Mouse (Mus musculus) cerebellum, postnatal 10 days (tissue): ENCODE data around the gene Fam171a1.
"Not testable (repeated sequence)": the region's sequence is repeated elsewhere in the genome, so short reads cannot be mapped to it uniquely, and the experiment has no call there.

Source experiments
- DNase-seq, 2 experiments: peaks; one replicate each; pipeline ENCODE4 v3.0.0; 2021; ENCODE audit warnings: mixed read lengths in 2 of 2

Fam171a1 gene

DNA sequence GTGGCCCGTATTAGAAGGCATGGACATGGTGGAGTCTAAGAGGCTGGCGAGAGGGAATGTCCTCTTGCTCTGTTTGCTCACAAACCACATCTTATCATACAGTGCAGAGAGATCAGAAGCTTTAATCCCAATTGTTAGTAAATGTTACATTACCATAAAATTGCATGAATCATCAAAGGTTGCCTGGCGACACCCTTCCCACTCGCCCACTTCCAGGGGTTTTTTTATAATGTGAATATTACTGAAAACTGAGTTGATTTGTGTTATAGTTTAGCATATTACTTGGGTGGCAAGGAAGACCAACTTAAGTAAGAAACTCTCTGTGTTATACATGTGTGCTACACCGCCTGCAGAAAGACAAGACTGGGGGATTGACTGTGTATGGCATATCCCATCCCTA is 60.9 kb downstream of the Fam171a1 start:
- DNase-seq, result no peak

DNA sequence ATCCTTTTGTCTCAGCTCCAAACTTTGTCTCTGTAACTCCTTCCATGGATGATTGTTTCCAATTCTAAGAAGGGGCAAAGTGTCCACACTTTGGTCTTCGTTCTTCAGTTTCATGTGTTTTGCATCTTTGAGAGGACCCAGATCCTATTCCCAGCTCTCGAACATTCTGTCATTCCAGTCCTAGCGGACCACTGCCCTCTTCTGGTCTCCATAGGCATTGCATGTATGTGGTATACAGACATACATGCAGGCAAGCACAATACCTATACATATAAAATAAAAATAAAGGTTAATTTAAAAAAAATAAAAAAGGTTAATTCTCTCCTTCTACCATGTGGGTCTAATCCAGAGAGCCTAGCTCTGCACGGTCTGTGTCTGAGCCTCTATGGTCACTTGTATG is 62.0 kb downstream of the Fam171a1 start:
- DNase-seq, result peak in 1 of 2 experiments; percentile 24

DNA sequence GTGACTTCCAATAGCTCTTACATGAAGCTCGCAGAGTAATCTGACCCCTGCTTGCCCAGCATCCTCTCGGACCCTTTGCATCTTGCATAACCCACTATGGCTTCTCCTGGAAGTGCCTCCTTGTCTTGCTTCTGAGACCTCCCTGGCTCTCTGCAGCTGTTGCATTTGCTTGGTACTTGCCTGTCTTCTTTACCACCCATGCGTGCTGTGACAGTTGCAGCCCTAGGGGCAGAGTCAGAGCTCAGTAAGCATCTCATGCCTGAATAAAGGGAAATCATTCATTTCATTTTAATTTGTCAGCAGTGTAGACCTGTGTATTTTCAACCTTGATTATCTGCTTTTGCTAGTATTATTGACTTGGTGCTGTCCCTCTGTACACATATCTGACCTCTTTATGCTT is 62.7 kb downstream of the Fam171a1 start:
- no peak for DNase-seq

DNA sequence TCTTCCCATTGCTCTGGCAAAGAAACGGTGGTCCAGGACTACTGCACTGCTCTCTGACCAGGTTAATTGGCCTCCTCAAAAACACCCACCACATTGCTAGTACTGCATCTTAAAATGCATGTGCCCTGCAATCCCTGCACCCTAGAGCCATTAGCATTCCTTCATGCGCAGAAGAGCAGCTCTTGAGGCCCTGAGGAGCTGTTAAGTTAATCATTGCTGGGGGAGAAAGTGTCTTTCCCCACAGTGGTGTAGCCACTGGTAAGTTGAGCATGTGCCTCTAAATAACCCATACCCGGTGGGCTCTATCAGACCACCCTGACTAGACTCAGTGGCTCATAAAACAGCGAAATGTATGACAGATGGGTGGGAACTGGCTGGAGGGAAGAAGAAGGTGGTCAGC is 66.5 kb downstream of the Fam171a1 start:
- no peak for DNase-seq

DNA sequence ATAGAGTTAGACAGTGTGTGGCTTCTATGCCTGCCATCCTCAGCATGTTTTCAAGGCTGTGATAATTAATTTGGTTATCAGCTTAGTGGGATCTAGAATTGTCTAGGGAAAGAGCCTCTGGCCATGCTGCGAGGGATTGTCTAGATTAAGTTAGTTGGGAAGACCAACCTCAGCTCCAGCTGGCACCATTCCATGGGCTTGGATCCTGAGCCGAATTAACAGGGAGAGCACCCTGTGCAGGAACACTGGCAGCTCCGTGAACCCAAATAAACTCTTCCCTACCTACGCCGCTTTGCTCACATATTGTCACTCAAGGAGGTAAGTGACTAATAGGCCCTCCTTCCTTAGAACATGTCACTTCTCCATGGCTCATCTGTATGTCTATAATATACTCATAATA is 69.6 kb downstream of the Fam171a1 start:
- DNase-seq, result peak; percentile 26 to 59

DNA sequence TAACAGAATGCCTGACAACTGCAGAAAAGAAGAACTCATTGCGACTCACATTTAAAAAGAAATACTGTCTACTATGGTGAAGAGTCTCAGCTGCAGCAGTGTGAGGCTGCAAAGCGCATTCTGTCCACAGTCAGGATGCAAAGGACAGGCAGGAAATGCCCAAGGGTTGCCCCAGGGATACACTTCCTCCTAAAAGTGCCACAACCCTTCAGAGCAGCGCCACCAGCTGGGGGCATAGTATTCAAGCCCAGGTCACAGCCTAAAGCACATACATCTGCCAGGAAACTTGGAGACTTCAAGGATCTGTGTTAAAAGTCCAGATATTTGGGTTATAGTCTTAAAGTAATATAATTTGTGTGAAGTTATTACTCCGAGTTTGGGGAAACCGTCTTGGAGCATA is 71.3 kb downstream of the Fam171a1 start:
- DNase-seq, result peak in 1 of 2 experiments; percentile 38

DNA sequence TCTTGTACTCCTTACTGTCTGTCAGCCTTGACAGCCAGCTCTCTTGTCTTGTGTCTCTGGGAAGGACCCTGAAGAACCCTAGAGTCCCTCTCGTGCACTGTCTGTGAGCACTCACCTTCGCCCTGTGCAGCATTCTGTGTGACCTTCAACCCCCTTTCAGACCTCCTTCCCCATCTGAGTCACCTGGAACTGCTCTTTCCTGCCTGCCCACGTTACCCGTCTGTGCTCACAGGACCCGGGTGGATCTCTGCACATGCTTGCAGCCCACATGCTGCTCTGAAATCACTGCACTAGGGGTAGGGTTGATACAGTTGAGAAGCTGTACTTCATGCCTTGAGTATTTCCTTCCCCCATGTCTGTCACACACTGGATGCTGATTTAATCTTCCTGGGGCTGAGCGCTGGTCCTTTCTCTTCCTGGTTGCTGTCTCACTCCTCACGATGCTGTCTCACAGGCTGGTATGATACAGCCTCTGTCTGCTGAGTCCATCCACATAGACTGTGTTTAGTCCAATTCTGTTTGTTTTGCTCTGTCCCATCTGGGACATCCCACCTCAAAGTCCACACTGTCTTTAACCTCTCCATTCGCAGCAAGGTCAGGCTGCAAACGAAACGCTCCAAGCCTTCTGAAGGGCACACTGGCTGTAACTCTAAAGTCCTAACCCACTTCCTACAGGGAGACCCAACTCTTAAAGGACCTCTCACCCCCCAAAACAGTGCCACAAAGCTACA is 74.9 kb downstream of the Fam171a1 start:
- DNase-seq, result no peak

DNA sequence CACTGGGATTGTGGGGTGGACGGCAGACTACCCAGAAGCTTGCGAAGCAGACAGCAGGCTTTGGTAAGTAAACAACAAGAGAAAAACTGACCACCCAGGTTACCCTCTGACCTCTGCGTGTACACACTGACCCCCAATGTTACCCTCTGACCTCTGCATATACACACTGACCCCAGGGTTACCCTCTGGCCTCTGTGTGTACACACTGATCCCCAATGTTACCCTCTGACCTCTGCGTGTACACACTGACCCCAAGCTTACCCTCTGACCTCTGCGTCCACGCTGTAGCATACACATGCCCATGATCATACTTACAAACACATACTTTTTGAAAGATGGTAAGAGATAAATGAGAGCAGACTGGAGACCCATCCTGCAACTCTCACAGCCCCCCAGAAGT is 77.1 kb downstream of the Fam171a1 start:
- DNase-seq, result no peak

DNA sequence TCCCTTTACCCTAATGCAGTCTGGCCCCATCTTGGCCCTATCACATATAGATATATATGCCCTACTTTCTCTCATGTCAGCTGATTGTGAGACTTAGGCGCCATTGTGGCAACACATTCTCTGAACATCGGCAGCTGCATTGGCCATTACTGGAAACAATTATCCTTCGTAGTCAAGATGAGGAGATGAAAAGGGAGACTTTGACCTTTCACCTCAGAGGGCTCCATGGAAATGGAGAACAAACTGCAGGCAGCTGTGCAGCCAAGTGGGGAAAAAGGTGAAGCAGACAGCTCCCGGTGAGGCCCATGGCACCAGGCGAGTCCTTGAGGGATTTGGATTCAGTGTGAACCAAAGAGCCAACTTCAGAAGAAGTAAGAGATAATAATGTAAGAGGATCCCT is 81.5 kb downstream of the Fam171a1 start:
- no peak for DNase-seq

DNA sequence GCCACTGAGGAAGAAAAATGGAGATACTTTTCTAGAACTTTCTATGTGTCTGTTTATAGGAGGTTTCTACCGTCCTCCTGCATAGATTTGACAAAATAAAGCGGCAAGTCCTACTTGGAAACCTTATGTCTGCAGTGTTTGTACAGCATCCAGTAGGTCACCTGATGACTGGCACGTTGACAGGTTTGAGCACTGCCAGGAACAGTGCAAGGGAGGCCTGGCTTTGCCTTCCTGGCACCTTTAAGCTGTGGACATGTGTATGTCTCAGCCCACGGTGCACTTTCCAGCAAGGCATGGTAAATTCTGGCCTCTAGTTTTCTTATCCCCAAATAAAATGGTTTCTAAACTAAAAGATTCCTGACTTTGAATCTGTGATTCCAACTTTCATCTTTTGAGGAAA is 86.4 kb downstream of the Fam171a1 start:
- DNase-seq, result peak; percentile 50 to 65

DNA sequence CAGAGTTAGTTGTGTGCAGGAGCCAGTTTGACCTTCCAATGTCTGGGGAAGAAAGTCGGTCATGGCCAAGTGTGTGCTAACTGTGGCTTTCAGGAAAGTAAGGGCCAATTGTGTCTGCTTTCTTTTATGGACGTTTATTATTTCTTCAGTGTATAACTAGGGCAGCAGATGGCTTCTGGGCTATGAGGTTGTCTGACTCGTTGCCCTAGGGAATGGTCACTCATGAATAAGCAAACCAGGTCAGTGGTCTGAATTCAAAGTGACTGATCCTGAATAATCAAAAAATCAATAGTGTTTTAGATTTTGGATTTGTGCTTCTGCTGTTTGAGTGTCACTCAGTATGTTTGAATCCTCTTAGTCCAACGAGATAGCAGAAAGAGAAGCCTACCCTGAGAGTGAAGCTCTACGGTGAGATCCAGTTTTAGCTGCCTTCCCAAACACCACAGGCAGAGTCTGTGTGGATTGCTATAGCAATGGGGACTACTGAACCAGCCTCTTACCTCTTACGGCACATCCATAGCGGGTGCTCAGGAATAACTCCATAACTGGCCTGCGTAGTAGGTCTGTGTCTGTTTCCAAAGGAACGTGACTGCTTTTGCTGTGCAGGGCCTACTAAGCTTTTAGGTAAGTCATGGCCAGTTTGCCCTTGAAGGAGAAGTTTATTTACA is 93.1 kb downstream of the Fam171a1 start:
- peak in 1 of 2 experiments; percentile 27 for DNase-seq

DNA sequence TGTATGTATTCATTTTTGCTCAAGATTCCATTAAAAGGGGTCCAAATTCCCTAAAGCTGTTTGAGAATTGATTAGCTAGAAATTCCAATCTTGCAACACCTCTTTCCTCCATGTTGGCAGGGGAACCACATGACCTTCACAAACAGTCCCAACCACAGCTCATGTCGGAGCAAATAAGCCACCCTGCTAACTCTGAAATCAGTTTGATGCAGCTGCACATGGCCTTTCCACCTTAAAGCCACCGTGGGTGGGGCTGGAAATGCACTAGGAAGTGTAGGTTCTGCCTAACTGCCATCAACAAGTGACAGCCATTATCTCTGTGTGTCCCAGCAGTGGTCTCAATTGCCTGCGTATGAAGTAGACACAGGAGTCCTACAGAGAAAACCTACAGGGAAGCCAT is 101.5 kb downstream of the Fam171a1 start:
- no peak for DNase-seq

DNA sequence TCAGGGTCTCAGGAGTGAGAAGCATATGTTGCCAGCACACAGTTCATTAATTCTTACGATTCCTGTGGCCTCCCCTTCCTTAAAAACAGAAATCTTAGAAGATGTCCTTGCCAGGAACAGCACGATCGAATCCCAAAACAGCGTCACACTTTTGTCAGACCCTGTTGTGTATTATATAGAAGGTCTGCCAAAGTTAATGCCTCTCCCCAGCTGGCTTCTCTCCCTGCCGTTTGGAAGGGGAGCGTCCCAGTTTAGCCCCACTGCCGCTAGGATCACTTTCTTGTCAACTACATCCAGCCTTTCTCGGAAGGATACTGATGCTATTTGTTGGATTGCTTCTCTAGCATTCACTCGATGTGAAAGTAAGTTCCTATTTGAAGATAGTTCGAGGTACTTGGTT is 102.6 kb downstream of the Fam171a1 start:
- no peak for DNase-seq

DNA sequence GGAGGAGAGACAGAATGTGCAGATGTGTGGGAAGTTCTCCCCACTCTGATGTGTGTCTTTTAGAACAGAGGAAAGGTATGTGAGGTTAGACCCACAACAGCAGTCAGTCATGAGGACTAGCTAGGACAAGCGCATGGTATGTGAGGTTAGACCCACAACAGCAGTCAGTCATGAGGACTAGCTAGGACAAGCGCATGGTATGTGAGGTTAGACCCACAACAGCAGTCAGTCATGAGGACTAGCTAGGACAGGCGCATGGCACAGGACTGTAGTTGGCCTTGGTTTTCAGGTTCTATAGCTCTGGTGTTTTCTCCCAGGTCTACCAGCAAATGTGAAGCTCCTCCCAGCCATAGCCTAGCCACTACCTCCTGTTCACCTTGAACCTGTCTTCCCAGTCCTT is 103.6 kb downstream of the Fam171a1 start:
- not testable (repeated sequence) for DNase-seq

DNA sequence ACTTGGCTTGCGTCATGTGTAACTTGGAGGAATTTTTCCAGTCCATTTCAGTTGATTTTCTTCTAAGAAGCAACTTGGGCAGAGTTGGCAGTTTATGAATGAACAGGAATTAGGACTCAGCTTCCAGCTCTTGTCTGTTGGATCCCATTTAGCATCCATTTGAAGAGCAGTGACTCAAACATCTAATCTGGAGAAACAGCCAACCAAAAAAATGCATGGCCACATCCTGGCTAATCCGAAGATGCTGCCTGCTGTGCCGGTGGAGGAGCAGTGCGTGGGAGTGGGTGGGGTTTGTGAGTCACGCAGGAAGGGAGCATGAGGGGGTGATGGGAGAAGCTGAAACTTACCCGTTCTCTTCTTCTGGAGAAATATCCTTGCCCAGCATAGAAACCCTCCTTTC is 104.2 kb downstream of the Fam171a1 start:
- no peak for DNase-seq

DNA sequence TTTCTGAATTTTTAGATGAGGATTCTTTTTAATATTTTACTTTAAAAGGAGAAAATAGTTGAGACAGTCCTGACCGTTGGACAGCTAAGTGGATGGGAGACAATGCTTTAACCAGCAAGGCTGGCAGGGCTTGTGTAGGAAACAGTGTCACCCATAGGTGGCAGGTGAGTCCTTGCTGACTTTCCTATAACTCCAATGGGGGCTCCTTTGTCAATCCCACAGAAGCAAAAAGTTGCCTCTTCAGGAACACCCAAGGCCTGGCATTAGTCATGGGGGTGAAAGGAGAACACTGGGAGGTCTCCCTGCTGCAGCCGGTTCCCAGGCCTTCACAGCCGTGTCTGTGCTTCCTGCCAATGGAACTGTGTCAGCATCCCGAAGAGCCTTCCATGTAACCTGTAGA is 114.5 kb downstream of the Fam171a1 start:
- DNase-seq, result peak; percentile 43 to 49

DNA sequence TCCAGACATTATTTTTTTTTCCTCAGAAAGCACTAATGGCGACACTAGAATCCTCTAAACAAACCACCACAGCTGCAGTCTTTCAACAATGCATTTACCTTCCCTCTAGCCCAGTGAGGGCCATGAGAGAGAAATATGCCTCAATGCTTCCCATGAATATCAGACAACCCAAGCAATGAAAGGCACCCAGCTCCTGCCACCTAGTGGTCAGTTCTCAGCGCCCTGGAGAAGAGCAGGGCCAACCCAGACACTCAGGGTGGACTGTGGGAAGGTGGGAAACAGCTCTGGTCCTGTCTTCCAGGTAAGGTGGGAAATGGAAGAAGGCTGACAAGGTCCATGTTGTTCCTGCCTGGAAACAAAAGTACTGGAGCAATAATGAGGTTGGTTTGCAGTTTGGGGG is 115.0 kb downstream of the Fam171a1 start:
- peak; percentile 79 to 82 for DNase-seq

DNA sequence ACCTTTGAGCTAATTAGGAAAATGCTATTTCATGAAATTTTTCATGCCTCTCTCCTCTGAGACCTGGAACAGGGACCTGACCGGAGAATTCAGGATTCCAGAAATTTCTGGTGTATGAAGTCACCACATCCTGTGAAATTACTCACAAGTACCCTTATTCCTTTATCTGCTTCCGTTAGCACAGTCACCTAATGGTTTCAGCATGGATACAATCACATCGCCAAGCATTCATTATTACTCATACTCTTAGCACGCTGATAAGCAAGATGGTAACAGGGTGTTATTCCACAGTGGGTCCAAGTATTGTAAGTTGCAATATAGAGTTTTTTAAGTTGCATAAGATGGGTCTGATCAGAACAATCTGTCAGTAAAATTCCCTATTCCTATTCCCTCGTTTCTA is 125.2 kb downstream of the Fam171a1 start:
- DNase-seq, result no peak

DNA sequence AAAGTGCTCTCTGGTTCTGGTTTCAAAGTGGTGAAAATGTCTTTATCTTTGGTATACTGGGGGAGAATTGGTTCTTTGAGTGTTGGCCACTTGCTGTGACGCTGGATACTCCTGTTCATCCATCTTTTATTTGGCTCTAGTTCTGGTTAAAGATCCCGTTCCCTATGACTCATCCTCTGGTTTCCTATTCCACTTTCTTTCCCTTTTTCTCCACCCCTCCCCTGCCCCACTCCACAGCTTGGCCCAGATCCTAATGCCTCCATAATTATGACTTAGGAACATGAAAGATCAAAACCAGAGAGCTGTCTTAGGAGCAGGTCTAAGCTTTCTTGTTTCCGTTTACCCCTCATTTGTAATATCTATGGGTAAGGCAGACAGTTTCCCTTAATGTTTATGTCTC is 130.2 kb downstream of the Fam171a1 start:
- DNase-seq, result no peak

DNA sequence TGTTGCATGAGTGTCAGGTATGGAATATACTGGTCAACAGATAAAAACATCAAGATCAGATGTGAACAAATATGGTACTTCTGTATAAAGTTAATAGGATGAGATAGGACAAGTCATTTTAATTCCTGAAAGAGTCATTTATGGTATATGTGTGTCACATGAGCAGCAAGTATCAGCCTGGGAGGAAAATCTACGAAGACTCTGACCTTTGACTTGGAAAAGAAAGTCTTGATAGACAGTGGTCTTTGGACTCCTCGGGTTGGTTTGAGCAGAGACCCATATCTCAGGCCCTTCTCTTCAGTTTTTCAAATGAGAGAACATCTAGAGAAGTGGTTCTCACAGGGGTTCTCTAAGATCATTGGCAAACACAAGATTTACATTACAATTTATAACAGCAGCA is 137.3 kb downstream of the Fam171a1 start:
- DNase-seq, result no peak

DNA sequence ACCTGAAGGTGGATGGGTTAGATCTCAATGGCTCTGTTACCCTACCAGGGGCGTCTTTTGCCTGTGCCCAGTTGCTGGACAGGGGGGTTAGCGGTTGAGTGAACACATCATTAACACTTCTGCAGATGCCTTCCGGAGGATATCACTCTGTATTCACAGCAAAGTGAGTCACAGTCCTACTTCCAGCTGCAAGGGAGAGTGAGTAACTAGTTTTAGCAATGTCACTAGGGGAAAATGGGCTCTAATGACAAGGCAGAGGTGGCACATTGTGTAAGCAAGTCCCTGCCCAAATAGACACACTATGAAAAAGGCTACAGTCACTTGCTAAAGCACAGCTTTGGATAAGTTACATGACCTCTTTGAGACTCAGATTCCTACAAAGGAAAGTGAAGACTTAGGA is 152.4 kb downstream of the Fam171a1 start:
- no peak for DNase-seq

DNA sequence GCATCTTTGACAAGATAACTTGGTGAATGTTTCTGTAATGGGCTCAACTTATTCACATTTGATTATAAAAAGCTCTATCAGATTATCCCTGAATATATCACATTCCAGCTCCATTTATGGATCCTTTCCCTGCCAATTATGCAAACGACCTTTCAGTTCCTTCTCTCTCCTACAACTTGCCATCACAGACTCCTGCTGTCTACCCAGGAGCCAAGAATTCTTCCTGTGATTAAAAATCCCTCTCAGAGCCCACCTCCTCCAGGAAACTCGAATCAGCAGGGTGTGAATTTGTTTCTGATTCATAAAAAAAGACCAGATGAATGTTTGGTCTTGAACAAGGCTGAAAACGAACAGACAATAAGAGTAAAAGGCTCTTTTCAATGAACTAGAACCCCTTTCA is 153.9 kb downstream of the Fam171a1 start:
- DNase-seq, result no peak

DNA sequence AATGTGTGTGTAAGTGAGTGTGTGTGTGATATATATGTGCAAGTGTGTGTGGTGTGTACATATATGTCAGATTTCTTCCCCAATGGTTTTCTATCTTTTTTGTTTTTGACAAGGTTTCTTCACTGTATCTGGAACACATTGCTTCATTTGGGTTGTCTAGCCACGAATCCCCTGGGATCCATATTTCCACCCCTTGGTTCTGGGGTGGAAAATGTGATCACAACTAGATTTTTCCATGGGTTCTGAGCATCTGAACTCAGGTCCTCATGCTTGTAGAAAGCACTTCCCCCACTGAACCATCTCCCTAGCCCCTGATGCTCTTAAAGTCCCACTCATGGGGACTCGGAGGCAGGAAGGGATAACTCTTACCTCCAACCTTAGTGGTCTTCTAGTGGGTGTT is 159.3 kb downstream of the Fam171a1 start:
- no peak for DNase-seq

DNA sequence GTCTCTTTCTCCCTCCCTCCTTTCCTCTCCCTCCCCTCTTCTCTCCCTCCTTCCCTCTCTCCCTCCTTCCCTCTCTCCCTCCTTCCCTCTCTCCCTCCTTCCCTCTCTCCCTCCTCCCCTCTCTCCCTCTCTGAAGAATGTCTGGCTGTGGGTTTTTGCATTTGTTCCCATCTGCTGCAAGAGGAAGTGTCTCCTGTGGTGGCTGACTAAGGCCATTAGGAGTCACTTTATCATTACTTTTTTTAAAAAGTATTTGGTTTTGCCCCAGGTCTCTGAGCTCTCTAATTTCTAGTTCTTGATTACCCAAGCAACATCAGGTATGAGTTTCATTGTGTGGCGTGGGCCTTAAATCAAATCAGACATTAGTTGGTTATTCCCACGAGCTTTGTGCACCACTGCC is 162.1 kb downstream of the Fam171a1 start:
- DNase-seq, result no peak
